Mouse (Mus musculus): ENCODE results near the gene Gm29554. TPM values are rescaled to one million over a fixed set of nuclear protein-coding genes. Genes with fewer than 3 reads are reported as not detected.
"Not testable (repeated sequence)": the region's sequence is repeated elsewhere in the genome, so short reads cannot be mapped to it uniquely, and the experiment has no call there.

Gm29554 gene
- polyA plus RNA-seq (2015; fragmentation: Nextera tagmentation; extraction: Ambion mirVana): not detected in 2 replicates

GRCm38 (mm10) chrY:12273632-12274031 lies at the start of gene Gm29554:
Gene Gm29554, plus strand, starts transcription at chrY:12273932.
- not testable (repeated sequence) for H3K36me3 ChIP-seq; H3K9me3 ChIP-seq; ATAC-seq (ENCODE audit: low FRiP score, low read depth); H3K4me1 ChIP-seq; H3K27ac ChIP-seq; H3K4me2 ChIP-seq (replicated peaks); H3K4me3 ChIP-seq; H3K9ac ChIP-seq; H3K27me3 ChIP-seq
- no CpG with 5 or more reads among the region's 6 CpGs for WGBS

Other genes with a start within 250 kb of the Gm29554 start
- gene Gm20812, start 108.0 kb downstream of the Gm29554 start, polyA plus RNA-seq (2015; fragmentation: Nextera tagmentation; extraction: Ambion mirVana): not detected in 2 replicates